Mouse (Mus musculus) spleen, embryonic (tissue): ENCODE measurements around the gene Defb18.
"Not testable (repeated sequence)": the region's sequence is repeated elsewhere in the genome, so short reads cannot be mapped to it uniquely, and the experiment has no call there.

Source experiments
- CTCF ChIA-PET: fragments of 350-600 bp; sonication (Branson Sonifier 250); formaldehyde crosslinking; loops from one replicate; lab custom pipeline; 2022; lab: Charles Lee

The Defb18 gene

DNA sequence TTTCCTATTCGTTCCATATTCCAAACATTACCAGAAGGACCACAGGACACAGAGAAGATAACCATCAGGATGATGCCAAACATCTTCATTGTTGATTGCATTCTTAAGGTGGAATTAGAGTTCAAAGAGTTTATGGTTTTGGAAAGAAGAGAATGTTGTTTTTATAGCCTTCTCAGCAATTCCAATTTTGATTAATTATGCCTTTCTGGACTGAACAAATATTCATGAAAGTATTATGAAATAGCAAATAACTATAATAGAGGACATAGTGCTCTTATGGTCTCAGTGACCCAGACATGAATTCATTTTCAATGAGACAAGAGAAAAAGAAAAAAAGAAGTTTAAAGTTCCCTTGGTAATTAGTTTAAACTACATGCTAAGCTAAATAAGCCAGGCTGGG lies at the start of gene Defb18:
Gene Defb18, minus strand, starts transcription at position 101 of the 400 bp plus-strand sequence.
- CTCF ChIA-PET: no interaction called here

DNA sequence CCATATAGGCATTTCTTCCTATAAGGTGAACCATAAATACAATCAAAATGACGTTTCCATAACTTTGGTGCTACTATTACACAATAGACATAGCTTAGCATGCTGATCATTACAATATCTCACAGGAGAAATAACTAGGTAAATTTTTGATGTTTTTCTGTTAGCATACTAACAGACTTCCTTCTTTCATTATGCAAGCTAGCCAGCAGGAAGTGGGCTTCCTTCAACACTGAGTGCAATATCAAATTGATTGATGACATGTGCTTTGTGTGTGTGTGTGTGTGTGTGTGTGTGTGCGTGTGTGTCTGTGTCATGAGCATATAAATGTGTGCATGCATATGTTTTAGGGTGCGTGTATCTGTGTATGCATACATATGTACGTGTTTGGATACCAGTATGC lies 33.9 kb upstream of the Defb18 start:
- CTCF ChIA-PET: interaction anchor here (0.6 kb wide), 1 partner anchor 1356 kb away, joined by 4 read pairs; no protein-coding TSS in a partner anchor

DNA sequence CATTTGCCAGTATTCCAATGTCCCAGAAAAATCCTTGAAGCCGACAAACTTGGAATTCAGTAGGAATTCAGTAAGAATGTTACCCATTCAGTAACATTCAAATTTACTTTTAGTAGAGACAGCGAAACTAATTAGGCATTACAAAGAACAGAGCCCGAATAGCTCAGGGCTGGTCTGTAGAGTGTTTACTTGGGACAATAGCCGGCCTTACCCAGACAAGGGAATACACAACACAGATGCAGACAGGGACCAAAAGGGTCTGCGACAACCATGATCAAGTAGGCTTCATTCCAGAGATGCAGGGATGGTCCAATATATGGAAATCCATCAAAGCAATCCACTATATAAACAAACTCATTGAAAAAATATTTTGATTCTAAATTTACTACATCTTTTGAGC lies 31.6 kb upstream of the Defb18 start:
- CTCF ChIA-PET: no interaction called here

DNA sequence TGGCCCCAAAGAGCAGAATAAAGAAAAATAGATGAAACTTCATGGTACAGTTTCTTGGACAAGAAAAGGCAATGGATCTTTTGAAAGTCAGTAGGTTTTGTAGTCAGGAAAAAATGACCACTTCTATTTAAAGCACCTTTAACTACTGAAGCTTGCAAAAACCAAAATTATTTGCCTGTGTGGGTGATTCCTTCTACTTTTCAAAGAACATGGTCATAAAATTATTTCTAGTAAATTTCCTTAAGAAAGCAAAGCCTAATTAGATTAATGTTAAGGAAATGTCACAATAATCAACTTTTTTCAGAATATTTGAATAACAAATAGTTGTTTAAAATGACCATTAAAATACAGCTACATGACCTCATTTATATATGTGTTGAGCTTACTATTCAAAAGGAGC lies 27.8 kb upstream of the Defb18 start, which contains the start of gene Defb41:
Gene Defb41, minus strand, starts transcription at position 101 of the 400 bp plus-strand sequence.
- CTCF ChIA-PET: no interaction called here

DNA sequence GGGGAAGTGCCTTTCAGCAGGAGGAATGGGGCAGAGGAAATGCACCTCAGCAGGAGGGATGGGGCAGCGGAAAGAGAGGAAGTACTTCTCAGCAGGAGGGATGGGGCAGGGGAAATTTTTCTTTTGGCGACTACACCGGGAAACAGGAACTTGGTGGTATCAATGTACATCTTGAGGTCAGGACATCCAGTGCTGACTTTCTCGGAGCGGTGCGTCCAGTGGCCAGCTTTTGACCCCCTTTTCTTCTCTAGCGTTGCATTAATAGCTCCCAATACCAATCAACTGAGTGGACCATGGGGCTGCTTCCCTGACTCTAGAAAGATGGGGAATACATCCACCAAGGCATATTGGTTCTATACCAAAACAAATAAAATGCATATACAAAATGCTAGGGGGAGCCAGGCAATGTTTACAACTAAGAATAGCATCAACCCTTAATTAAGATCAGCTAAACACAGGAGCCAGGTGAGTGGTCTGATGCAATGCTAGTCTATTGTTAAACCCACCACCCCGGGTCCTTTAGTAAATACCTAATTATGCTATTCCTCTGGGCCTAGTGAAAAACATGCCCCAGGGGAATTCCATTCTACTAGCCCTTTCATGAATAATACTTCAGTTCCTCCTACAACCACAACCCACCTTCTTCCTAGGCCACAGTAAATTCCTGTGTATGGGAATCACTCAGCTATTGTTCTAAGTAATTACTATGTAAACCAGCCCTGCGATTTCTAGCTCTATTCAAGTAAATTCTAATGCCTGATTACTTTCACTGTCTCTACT lies 8.7 kb upstream of the Defb18 start:
- CTCF ChIA-PET: not testable (repeated sequence)

DNA sequence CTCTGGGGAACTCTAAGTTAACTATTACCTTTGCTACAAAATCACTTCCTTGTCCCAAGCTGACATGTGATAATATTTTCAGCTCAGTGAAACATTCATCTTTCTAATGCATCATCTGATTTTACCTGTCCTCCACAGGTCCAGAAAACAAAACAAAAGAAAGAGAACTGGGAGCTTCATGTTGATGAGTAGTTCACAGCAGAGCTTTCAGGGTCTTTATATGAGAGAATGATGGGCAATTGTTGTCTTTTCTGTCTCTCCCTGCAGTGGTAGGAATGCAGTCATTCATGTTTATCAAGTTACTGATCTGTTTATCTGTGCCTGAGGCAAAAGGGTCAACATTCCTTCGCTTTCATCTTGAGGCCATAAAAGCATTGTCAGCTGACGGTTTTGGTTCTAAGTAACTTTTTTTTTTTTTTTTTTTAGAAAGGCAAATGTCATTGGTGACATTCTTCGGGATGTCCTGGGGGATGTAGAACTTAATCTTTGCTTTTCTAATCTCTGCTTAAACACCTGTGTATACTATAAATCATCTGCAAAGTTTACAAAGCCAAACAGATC lies 13.8 kb downstream of the Defb18 start:
- CTCF ChIA-PET: no interaction called here

DNA sequence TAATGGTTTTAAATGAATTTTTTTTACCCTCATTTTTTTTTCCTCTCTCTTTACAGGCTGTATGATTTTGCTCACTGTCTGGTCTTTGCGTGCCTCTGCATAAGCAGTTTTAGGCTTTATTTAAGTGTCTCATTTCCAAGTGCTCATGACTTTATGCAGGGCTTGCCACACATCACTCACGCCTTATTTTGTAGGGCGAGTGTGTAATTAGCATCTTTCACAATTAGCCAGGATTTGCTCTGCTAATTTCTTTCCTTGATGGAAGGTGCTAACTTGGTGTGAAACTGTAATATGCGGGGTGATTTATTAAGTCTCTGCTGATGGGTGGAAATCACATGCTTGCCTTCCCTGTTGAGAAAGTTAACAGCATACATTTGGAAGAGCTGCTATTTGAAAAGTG lies 45.5 kb downstream of the Defb18 start:
- CTCF ChIA-PET: no interaction called here

DNA sequence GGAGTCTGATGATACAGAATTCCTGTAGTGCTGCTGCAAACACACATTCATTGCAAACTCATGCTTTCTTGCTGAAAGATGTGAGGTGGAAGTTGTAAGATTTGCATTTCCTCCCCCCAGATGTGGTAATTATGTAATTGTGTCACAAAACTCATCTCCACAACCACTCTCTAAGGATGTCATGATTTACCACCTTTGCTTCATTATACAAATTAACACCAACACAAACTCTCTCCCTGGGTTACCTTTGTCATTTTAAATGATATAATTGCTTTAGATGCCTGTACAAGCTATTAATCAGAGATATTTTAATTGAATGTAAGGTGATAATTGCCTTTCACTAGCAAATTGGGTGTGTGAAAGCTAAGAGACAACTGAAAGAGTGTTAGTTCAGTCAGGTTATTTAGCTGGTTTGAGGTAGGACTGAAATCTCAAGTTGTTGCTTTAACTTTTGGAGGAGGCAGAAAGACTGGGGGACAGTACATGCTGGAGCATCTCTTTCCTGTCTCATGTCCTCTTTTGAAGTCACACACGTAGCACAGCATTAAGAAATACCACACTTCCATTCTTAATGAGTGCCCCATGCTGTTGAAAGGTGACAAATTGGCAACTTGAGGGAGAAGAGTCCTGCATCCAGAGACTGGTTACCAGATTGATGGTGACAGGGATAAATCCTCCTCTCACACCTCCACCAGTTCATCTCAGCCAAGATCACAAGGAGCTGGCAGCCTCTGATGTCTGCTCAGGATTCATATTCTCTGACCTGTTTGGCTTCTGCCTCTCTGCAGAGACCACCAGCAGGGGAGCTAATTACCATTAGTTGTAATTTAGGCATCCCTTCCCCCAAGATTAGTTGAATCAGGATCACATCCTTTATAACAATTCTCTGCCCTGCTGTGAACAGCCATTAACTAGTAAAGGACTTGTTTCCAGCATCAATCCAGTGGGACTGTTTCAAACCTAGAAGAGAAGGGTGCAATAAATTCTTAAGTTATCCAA lies 46.2 kb downstream of the Defb18 start:
- CTCF ChIA-PET: no interaction called here
